Mouse (Mus musculus): Measurements from ENCODE around the gene Usp2. TPM values are rescaled to one million over a fixed set of nuclear protein-coding genes. Genes with fewer than 3 reads are reported as not detected.

Gene Usp2
- polyA plus RNA-seq, 1 experiment from 2014 or later = 73.5 TPM

GRCm38 (mm10) chr9:44119948-44120465, 53.2 kb downstream of the Usp2 start:
- no peak overlapping the region for H3K9ac ChIP-seq (ENCODE audit: low read length)
- H3K27ac ChIP-seq (replicated peaks in 1 of 2; ENCODE audit: control insufficient read depth in 1 of 2, insufficient read depth in 1 of 2, low read depth in 2 of 2, low read length in 2 of 2) = no peak overlapping the region
- no peak overlapping the region for H3K4me2 ChIP-seq (ENCODE audit: low read length)
- H3K36me3 ChIP-seq (ENCODE audit: control insufficient read depth, insufficient read depth, low read length) = no peaks in the 10 kb centered on the region
- no peaks in the 10 kb centered on the region for H3K4me1 ChIP-seq (ENCODE audit: control insufficient read depth in 2 of 2, insufficient read depth in 2 of 2, low read length in 2 of 2)
- no peaks in the 10 kb centered on the region for H3K9me3 ChIP-seq (ENCODE audit: control insufficient read depth, low read length)
- H3K27me3 ChIP-seq (ENCODE audit: control insufficient read depth, insufficient read depth, low read length) = no peaks in the 10 kb centered on the region
- H3K4me3 ChIP-seq (ENCODE audit: control insufficient read depth in 1 of 2, insufficient read depth in 1 of 2, low read depth in 1 of 2, low read length in 2 of 2) = no peak overlapping the region
- 70% methylated on average over 8 of the region's 8 CpGs for WGBS
- no peak for ATAC-seq (ENCODE audit: insufficient number of reproducible peaks, insufficient read depth, low FRiP score, low read depth)

- 63% methylated on average over 6 of the region's 6 CpGs for whole genome bisulfite sequencing
- H3K27me3 ChIP-seq (ENCODE audit: control insufficient read depth, insufficient read depth, low read length) = no peaks in the 10 kb centered on the region
- peaks cover 6 to 9% of the 10 kb centered on the region in 2 experiments for H3K4me1 ChIP-seq (ENCODE audit: control insufficient read depth in 2 of 2, insufficient read depth in 2 of 2, low read length in 2 of 2)
- no peaks in the 10 kb centered on the region for H3K9me3 ChIP-seq (ENCODE audit: control insufficient read depth, low read length)
- H3K4me2 ChIP-seq (ENCODE audit: low read length) = no peak overlapping the region
- no peaks in the 10 kb centered on the region for H3K36me3 ChIP-seq (ENCODE audit: control insufficient read depth, insufficient read depth, low read length)
- H3K27ac ChIP-seq (replicated peaks in 1 of 2; ENCODE audit: control insufficient read depth in 1 of 2, insufficient read depth in 1 of 2, low read depth in 2 of 2, low read length in 2 of 2) = no peak overlapping the region
- H3K4me3 ChIP-seq (ENCODE audit: control insufficient read depth in 1 of 2, insufficient read depth in 1 of 2, low read depth in 1 of 2, low read length in 2 of 2) = no peak overlapping the region
- ATAC-seq (ENCODE audit: insufficient number of reproducible peaks, insufficient read depth, low FRiP score, low read depth) = no peak
- H3K9ac ChIP-seq (ENCODE audit: low read length) = no peak overlapping the region
Measured at GRCm38 (mm10) chr9:44124317-44124716, 57.5 kb downstream of the Usp2 start.

DNA sequence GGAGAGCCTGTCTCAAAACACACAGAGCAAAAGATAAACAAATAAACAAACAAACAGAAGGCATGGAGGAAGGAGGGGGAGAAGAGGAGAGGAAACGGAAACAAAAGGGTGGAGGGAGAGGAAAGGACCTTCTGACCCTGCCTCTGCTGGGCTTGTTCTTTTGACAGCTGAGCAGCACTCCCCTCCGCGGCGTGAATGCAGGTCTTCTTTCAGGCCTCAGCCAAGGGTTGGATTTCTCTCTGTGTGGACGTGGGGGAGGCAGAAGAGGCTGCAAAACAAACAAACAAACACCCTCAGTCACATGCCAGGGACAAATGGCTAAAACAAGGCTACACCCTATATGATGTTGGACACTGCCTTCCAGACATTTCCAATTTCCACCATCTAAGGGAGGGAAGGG, 58.2 kb downstream of the Usp2 start:
- Histone ChIP-seq H3K9me3 (ENCODE audit: control insufficient read depth, low read length) (no peaks in the 10 kb centered on the region), H3K9ac (ENCODE audit: low read length) (no peak overlapping the region), H3K4me2 (ENCODE audit: low read length) (no peak overlapping the region), H3K4me3 (ENCODE audit: control insufficient read depth in 1 of 2, insufficient read depth in 1 of 2, low read depth in 1 of 2, low read length in 2 of 2) (no peak overlapping the region), H3K27me3 (ENCODE audit: control insufficient read depth, insufficient read depth, low read length) (no peaks in the 10 kb centered on the region), H3K4me1 (ENCODE audit: control insufficient read depth in 2 of 2, insufficient read depth in 2 of 2, low read length in 2 of 2) (peaks cover 11 to 15% of the 10 kb centered on the region in 2 experiments), H3K36me3 (ENCODE audit: control insufficient read depth, insufficient read depth, low read length) (no peaks in the 10 kb centered on the region), H3K27ac (replicated peaks in 1 of 2; ENCODE audit: control insufficient read depth in 1 of 2, insufficient read depth in 1 of 2, low read depth in 2 of 2, low read length in 2 of 2) (no peak overlapping the region)
- ATAC-seq (ENCODE audit: insufficient number of reproducible peaks, insufficient read depth, low FRiP score, low read depth) = no peak
- WGBS = 71% methylated on average over 5 of the region's 5 CpGs

- no peak for ATAC-seq (ENCODE audit: insufficient number of reproducible peaks, insufficient read depth, low FRiP score, low read depth)
- peak overlapping the region; percentile 57 for H3K9ac ChIP-seq (ENCODE audit: low read length)
- H3K27ac ChIP-seq (replicated peaks in 1 of 2; ENCODE audit: control insufficient read depth in 1 of 2, insufficient read depth in 1 of 2, low read depth in 2 of 2, low read length in 2 of 2) = peak overlapping the region; percentile 46 to 69; a peak in 3 of 4 replicates
- H3K4me3 ChIP-seq (ENCODE audit: control insufficient read depth in 1 of 2, insufficient read depth in 1 of 2, low read depth in 1 of 2, low read length in 2 of 2) = no peak overlapping the region
- no peaks in the 10 kb centered on the region for H3K27me3 ChIP-seq (ENCODE audit: control insufficient read depth, insufficient read depth, low read length)
- H3K4me2 ChIP-seq (ENCODE audit: low read length) = peak overlapping the region; percentile 60
- peaks cover 16 to 23% of the 10 kb centered on the region in 2 experiments for H3K4me1 ChIP-seq (ENCODE audit: control insufficient read depth in 2 of 2, insufficient read depth in 2 of 2, low read length in 2 of 2)
- H3K36me3 ChIP-seq (ENCODE audit: control insufficient read depth, insufficient read depth, low read length) = no peaks in the 10 kb centered on the region
- H3K9me3 ChIP-seq (ENCODE audit: control insufficient read depth, low read length) = no peaks in the 10 kb centered on the region
- 29% methylated on average over 18 of the region's 18 CpGs for WGBS
Measured at GRCm38 (mm10) chr9:44125546-44126428, 59.0 kb downstream of the Usp2 start.

- Histone ChIP-seq H3K27ac (replicated peaks in 1 of 2; ENCODE audit: control insufficient read depth in 1 of 2, insufficient read depth in 1 of 2, low read depth in 2 of 2, low read length in 2 of 2) (peak overlapping the region; percentile 41 to 69; a peak in 3 of 4 replicates), H3K4me1 (ENCODE audit: control insufficient read depth in 2 of 2, insufficient read depth in 2 of 2, low read length in 2 of 2) (peaks cover 23 to 31% of the 10 kb centered on the region in 2 experiments), H3K4me2 (ENCODE audit: low read length) (peak overlapping the region; percentile 60), H3K27me3 (ENCODE audit: control insufficient read depth, insufficient read depth, low read length) (no peaks in the 10 kb centered on the region), H3K4me3 (ENCODE audit: control insufficient read depth in 1 of 2, insufficient read depth in 1 of 2, low read depth in 1 of 2, low read length in 2 of 2) (no peak overlapping the region), H3K36me3 (ENCODE audit: control insufficient read depth, insufficient read depth, low read length) (no peaks in the 10 kb centered on the region), H3K9ac (ENCODE audit: low read length) (no peak overlapping the region; the same call in 1 of the 2 replicates), H3K9me3 (ENCODE audit: control insufficient read depth, low read length) (no peaks in the 10 kb centered on the region)
- WGBS = 81% methylated on average over 3 of the region's 3 CpGs
- ATAC-seq (ENCODE audit: insufficient number of reproducible peaks, insufficient read depth, low FRiP score, low read depth) = no peak
Measured at GRCm38 (mm10) chr9:44126746-44127145, 59.9 kb downstream of the Usp2 start.

GRCm38 (mm10) chr9:44127351-44127801, 60.6 kb downstream of the Usp2 start:
- no peak overlapping the region; the same call in 1 of the 2 replicates for H3K9ac ChIP-seq (ENCODE audit: low read length)
- H3K4me2 ChIP-seq (ENCODE audit: low read length) = no peak overlapping the region
- H3K9me3 ChIP-seq (ENCODE audit: control insufficient read depth, low read length) = no peaks in the 10 kb centered on the region
- H3K4me3 ChIP-seq (ENCODE audit: control insufficient read depth in 1 of 2, insufficient read depth in 1 of 2, low read depth in 1 of 2, low read length in 2 of 2) = no peak overlapping the region
- ATAC-seq (ENCODE audit: insufficient number of reproducible peaks, insufficient read depth, low FRiP score, low read depth) = no peak
- peak overlapping the region; percentile 43 to 69; a peak in 3 of 4 replicates for H3K27ac ChIP-seq (replicated peaks in 1 of 2; ENCODE audit: control insufficient read depth in 1 of 2, insufficient read depth in 1 of 2, low read depth in 2 of 2, low read length in 2 of 2)
- H3K27me3 ChIP-seq (ENCODE audit: control insufficient read depth, insufficient read depth, low read length) = no peaks in the 10 kb centered on the region
- H3K36me3 ChIP-seq (ENCODE audit: control insufficient read depth, insufficient read depth, low read length) = no peaks in the 10 kb centered on the region
- 60% methylated on average over 3 of the region's 3 CpGs for WGBS
- peaks cover 24 to 32% of the 10 kb centered on the region in 2 experiments for H3K4me1 ChIP-seq (ENCODE audit: control insufficient read depth in 2 of 2, insufficient read depth in 2 of 2, low read length in 2 of 2)

DNA sequence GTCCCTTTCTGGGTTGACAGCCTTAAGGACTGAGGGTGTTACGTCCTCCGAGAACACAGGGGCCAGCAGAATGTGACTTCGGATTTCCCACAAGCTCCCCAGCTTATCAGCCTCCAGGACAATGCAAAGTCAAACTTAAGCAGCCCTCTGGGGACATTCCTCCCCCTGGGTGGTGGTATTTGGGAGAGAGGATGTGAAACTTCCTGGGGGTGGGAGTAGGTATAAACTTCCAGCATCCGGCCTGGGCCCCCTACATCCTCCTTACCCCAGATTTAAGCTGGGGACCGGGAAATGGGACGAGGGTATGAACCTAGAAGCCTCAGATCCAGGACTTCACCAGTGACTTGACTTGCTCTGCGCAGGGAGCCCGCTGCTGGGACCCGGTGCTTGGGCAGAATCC, 62.8 kb downstream of the Usp2 start:
- Histone ChIP-seq H3K27ac (replicated peaks in 1 of 2; ENCODE audit: control insufficient read depth in 1 of 2, insufficient read depth in 1 of 2, low read depth in 2 of 2, low read length in 2 of 2) (peak overlapping the region; percentile 87 to 89), H3K36me3 (ENCODE audit: control insufficient read depth, insufficient read depth, low read length) (no peaks in the 10 kb centered on the region), H3K9ac (ENCODE audit: low read length) (peak overlapping the region; percentile 77), H3K9me3 (ENCODE audit: control insufficient read depth, low read length) (no peaks in the 10 kb centered on the region), H3K4me1 (ENCODE audit: control insufficient read depth in 2 of 2, insufficient read depth in 2 of 2, low read length in 2 of 2) (peaks cover 35 to 47% of the 10 kb centered on the region in 2 experiments), H3K27me3 (ENCODE audit: control insufficient read depth, insufficient read depth, low read length) (no peaks in the 10 kb centered on the region), H3K4me3 (ENCODE audit: control insufficient read depth in 1 of 2, insufficient read depth in 1 of 2, low read depth in 1 of 2, low read length in 2 of 2) (peak overlapping the region; percentile 45 to 46), H3K4me2 (ENCODE audit: low read length) (peak overlapping the region; percentile 87)
- no peak for ATAC-seq (ENCODE audit: insufficient number of reproducible peaks, insufficient read depth, low FRiP score, low read depth)
- WGBS = 1% methylated on average over 9 of the region's 9 CpGs

Data from heart, embryonic 14.5 days (tissue).